Mouse (Mus musculus): ENCODE data around the gene Bcat1. TPM values are rescaled to one million over a fixed set of nuclear protein-coding genes. Genes with fewer than 3 reads are reported as not detected.
"Not testable (repeated sequence)": the region's sequence is repeated elsewhere in the genome, so short reads cannot be mapped to it uniquely, and the experiment has no call there.

Gene Bcat1
- polyA plus RNA-seq, 1 experiment = 0.62 TPM

GRCm38 (mm10) chr6:145094431-145094830 is 18.4 kb upstream of the Bcat1 start:
- no peak for DNase-seq (ENCODE audit: low read depth, low spot score)
- WGBS = 54% methylated on average over 4 of the region's 4 CpGs

- not testable (repeated sequence) for DNase-seq (ENCODE audit: low read depth, low spot score)
- 56% methylated on average over 7 of the region's 7 CpGs for WGBS
Observed at GRCm38 (mm10) chr6:145093038-145093622, 17.1 kb upstream of the Bcat1 start.

GRCm38 (mm10) chr6:145091998-145092397 is 16.0 kb upstream of the Bcat1 start:
- DNase-seq (ENCODE audit: low read depth, low spot score) = no peak
- 57% methylated on average over 7 of the region's 7 CpGs for WGBS

- no peak for DNase-seq (ENCODE audit: low read depth, low spot score)
- WGBS = 60% methylated on average over 5 of the region's 5 CpGs
Observed at GRCm38 (mm10) chr6:145090928-145091327, 14.9 kb upstream of the Bcat1 start.

- WGBS = 68% methylated on average over 6 of the region's 6 CpGs
- DNase-seq (ENCODE audit: low read depth, low spot score) = no peak
Observed at GRCm38 (mm10) chr6:145090201-145090863, 14.3 kb upstream of the Bcat1 start.

GRCm38 (mm10) chr6:145089373-145089772 is 13.4 kb upstream of the Bcat1 start:
- WGBS = 83% methylated on average over 4 of the region's 4 CpGs
- DNase-seq (ENCODE audit: low read depth, low spot score) = no peak

GRCm38 (mm10) chr6:145088451-145089113 is 12.6 kb upstream of the Bcat1 start:
- no peak for DNase-seq (ENCODE audit: low read depth, low spot score)
- whole genome bisulfite sequencing = 41% methylated on average over 4 of the region's 4 CpGs

GRCm38 (mm10) chr6:145084343-145085117 is 8.5 kb upstream of the Bcat1 start:
- DNase-seq (ENCODE audit: low read depth, low spot score) = no peak
- 86% methylated on average over 8 of the region's 8 CpGs for WGBS

- 67% methylated on average over 4 of the region's 4 CpGs for WGBS
- DNase-seq (ENCODE audit: low read depth, low spot score) = no peak
Observed at GRCm38 (mm10) chr6:145081721-145082120, 5.7 kb upstream of the Bcat1 start.

GRCm38 (mm10) chr6:145079087-145079759 is 3.2 kb upstream of the Bcat1 start:
- WGBS = 81% methylated on average over 9 of the region's 9 CpGs
- DNase-seq (ENCODE audit: low read depth, low spot score) = no peak

GRCm38 (mm10) chr6:145076286-145076685 is 302 bp upstream of the Bcat1 start:
- 27% methylated on average over 9 of the region's 9 CpGs for WGBS
- DNase-seq (ENCODE audit: low read depth, low spot score) = no peak

GRCm38 (mm10) chr6:145075088-145075547 is 866 bp downstream of the Bcat1 start:
- WGBS = 4% methylated on average over 20 of the region's 20 CpGs
- DNase-seq (ENCODE audit: low read depth, low spot score) = no peak

- no peak for DNase-seq (ENCODE audit: low read depth, low spot score)
Observed at GRCm38 (mm10) chr6:145074461-145074860, 1.5 kb downstream of the Bcat1 start.

- DNase-seq (ENCODE audit: low read depth, low spot score) = no peak
- 39% methylated on average over 2 of the region's 2 CpGs for WGBS
Observed at GRCm38 (mm10) chr6:145069921-145070320, 6.1 kb downstream of the Bcat1 start.

- DNase-seq (ENCODE audit: low read depth, low spot score) = no peak
- 88% methylated on average over 7 of the region's 7 CpGs for WGBS
Observed at GRCm38 (mm10) chr6:145069397-145069796, 6.6 kb downstream of the Bcat1 start.

- DNase-seq (ENCODE audit: low read depth, low spot score) = no peak
- 71% methylated on average over 8 of the region's 8 CpGs for WGBS
Observed at GRCm38 (mm10) chr6:145067679-145068078, 8.3 kb downstream of the Bcat1 start.

- DNase-seq (ENCODE audit: low read depth, low spot score) = no peak
- 68% methylated on average over 6 of the region's 6 CpGs for WGBS
Observed at GRCm38 (mm10) chr6:145066416-145066815, 9.6 kb downstream of the Bcat1 start.

GRCm38 (mm10) chr6:145065301-145065845 is 10.6 kb downstream of the Bcat1 start:
- 82% methylated on average over 4 of the region's 4 CpGs for WGBS
- DNase-seq (ENCODE audit: low read depth, low spot score) = no peak

- 52% methylated on average over 1 of the region's 1 CpGs for WGBS
Observed at GRCm38 (mm10) chr6:145064104-145064503, 11.9 kb downstream of the Bcat1 start.

More at GRCm38 (mm10) chr6:145064104-145064503, 11.9 kb downstream of the Bcat1 start:
- no peak for DNase-seq (ENCODE audit: low read depth, low spot score)
